Mouse (Mus musculus) midbrain, embryonic 12.5 days (tissue): ENCODE measurements at regions not wholly inside any gene's neighbourhood (a gene's known extent, or its start where the extent isn't known, plus 50 kb on each side); places are given as distances from the start of the nearest gene placed in this dataset.

ENCODE experiments used
- ATAC-seq: fragments of 200-750 bp; cut with Nextera tagmentation; 2 replicates; pipeline ENCODE4 v1.8.0; 2017; ENCODE audit warnings: low read depth, moderate TSS enrichment, moderate library complexity; ENCODE audit not compliant: low FRiP score
- H3K27ac ChIP-seq: fragments of 300-500 bp; sonication (generic); replicated peaks from 2 replicates; pipeline ENCODE4 v1.5.1; 2016; ENCODE audit warnings: mild to moderate bottlenecking
- H3K27me3 ChIP-seq: fragments of 300-500 bp; sonication (generic); 2 replicates; pipeline ENCODE4 v1.6.1; 2016; ENCODE audit warnings: mild to moderate bottlenecking
- H3K36me3 ChIP-seq: fragments of 300-500 bp; sonication (generic); 2 replicates; pipeline ENCODE4 v1.6.1; 2016
- H3K4me1 ChIP-seq: fragments of 300-500 bp; sonication (generic); 2 replicates; pipeline ENCODE4 v1.6.1; 2016
- H3K4me2 ChIP-seq: fragments of 300-500 bp; sonication (generic); replicated peaks from 2 replicates; pipeline ENCODE4 v1.6.1; 2016; ENCODE audit warnings: mild to moderate bottlenecking, moderate library complexity
- H3K4me3 ChIP-seq: fragments of 300-500 bp; sonication (generic); 2 replicates; pipeline ENCODE4 v1.5.1; 2016; ENCODE audit warnings: mild to moderate bottlenecking
- H3K9ac ChIP-seq: fragments of 300-500 bp; sonication (generic); replicated peaks from 2 replicates; pipeline ENCODE4 v1.6.1; 2016; ENCODE audit warnings: mild to moderate bottlenecking, moderate library complexity
- H3K9me3 ChIP-seq: fragments of 300-500 bp; sonication (generic); 2 replicates; pipeline ENCODE4 v1.6.1; 2016; ENCODE audit warnings: mild to moderate bottlenecking
- WGBS: fragments of 180-500 bp; shearing (Covaris S2); methylation state at CpG from one replicate; pipeline ENCODE4 v1.1.7; 2016; 5-methylcytosine and 5-hydroxymethylcytosine counted together

- no peak overlapping the region for H3K4me3 ChIP-seq
- H3K27me3 ChIP-seq: no peaks in the 10 kb centered on the region
- 84% methylated on average over 1 of the region's 1 CpGs for WGBS
- H3K4me2 ChIP-seq: no peak overlapping the region
- H3K36me3 ChIP-seq: no peaks in the 10 kb centered on the region
- H3K9me3 ChIP-seq: no peaks in the 10 kb centered on the region
- H3K9ac ChIP-seq: no peak overlapping the region
- H3K27ac ChIP-seq: no peak overlapping the region
- ATAC-seq: no peak
- no peaks in the 10 kb centered on the region for H3K4me1 ChIP-seq
Observed at GRCm38 (mm10) chr12:32666040-32666439, 153.3 kb upstream of the Nampt start.

GRCm38 (mm10) chr12:32677908-32678307 is 141.4 kb upstream of the Nampt start:
- ATAC-seq: no peak
- no peaks in the 10 kb centered on the region for H3K27me3 ChIP-seq
- H3K9ac ChIP-seq: no peak overlapping the region
- WGBS: 61% methylated on average over 1 of the region's 1 CpGs
- H3K9me3 ChIP-seq: no peaks in the 10 kb centered on the region
- H3K27ac ChIP-seq: no peak overlapping the region
- H3K4me1 ChIP-seq: no peaks in the 10 kb centered on the region
- H3K4me2 ChIP-seq: no peak overlapping the region
- H3K4me3 ChIP-seq: no peak overlapping the region
- no peaks in the 10 kb centered on the region for H3K36me3 ChIP-seq

- ATAC-seq: no peak
- H3K27ac ChIP-seq: no peak overlapping the region
- no peaks in the 10 kb centered on the region for H3K36me3 ChIP-seq
- 74% methylated on average over 1 of the region's 1 CpGs for WGBS
- H3K9ac ChIP-seq: no peak overlapping the region
- H3K4me1 ChIP-seq: no peaks in the 10 kb centered on the region
- no peaks in the 10 kb centered on the region for H3K9me3 ChIP-seq
- no peaks in the 10 kb centered on the region for H3K27me3 ChIP-seq
- H3K4me2 ChIP-seq: no peak overlapping the region
- no peak overlapping the region for H3K4me3 ChIP-seq
Observed at GRCm38 (mm10) chr12:32678756-32679155, 140.6 kb upstream of the Nampt start.

DNA sequence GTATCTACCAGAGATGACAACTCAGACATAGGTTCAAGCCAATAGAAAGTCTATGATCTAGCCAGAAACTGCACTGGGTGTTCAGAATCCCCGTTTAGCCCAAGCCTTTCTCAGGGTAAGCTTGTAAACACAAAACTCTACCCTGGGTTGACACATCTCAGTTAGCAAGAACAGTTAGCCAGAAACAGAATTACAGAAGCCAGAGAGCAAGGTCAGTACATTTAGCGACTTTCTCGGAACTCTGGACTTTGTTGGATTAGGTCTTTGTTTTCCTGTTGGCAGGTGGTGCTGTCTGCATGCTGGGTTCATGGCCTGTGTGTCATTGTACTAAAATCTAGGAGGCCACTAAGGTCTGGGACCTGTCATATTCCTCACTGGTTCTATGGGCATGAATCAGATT is 137.4 kb upstream of the Nampt start:
- no peak overlapping the region for H3K27ac ChIP-seq
- no peak for ATAC-seq
- no peaks in the 10 kb centered on the region for H3K36me3 ChIP-seq
- H3K4me1 ChIP-seq: no peaks in the 10 kb centered on the region
- H3K9ac ChIP-seq: no peak overlapping the region
- no peak overlapping the region for H3K4me2 ChIP-seq
- no peaks in the 10 kb centered on the region for H3K27me3 ChIP-seq
- H3K4me3 ChIP-seq: no peak overlapping the region
- WGBS: 85% methylated on average over 3 of the region's 3 CpGs
- no peaks in the 10 kb centered on the region for H3K9me3 ChIP-seq

DNA sequence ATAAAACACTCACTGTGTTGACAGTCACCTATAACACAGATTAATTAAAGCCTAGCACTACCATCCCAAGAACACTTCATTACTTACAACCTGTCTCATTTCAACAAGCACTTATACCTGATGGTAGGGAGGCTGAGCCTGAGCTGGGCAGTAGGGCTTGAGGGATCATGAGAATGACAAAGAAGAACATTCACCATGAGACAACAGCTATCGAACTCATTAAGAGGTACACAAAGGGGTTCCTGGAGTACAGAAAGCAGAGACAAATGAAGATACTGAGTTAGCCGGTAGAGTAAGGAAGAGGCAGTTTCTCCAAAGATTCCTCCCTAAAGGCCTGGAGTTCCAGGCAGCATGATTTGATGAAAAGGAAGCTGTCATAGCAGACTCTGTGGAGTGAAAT is 136.0 kb upstream of the Nampt start:
- no peak overlapping the region for H3K27ac ChIP-seq

DNA sequence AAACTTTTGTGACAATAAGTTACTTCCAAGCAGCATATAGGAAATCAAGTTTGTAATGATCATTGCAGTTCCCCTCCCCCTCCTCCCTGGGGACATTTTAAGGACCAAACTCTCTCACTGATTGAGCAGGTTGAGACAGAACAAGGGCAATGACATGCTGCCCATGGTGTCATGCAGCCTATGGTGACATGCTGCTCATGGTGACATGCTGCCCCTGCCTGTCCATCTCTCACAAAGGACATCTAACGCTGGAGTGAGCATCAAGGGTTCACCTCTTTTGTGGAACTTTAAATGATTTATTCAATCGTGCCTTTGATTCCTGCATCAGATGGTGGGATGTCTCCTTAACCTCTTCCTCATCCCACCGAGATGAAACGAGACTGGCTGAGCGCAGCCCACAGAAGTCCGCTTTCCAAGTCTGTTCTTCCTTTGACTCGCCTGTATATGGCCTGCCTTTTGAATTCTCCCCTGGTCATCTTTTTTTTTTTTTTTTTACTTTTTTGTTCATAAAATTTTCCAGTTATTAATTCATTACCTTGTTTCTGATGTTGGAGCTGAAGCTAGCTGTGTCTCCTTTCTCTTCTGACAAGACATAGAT is 133.5 kb upstream of the Nampt start:
- 84% methylated on average over 7 of the region's 7 CpGs for WGBS
- no peak overlapping the region for H3K27ac ChIP-seq
- no peak overlapping the region for H3K9ac ChIP-seq
- no peaks in the 10 kb centered on the region for H3K27me3 ChIP-seq
- H3K9me3 ChIP-seq: no peaks in the 10 kb centered on the region
- no peak overlapping the region for H3K4me2 ChIP-seq
- H3K4me1 ChIP-seq: no peaks in the 10 kb centered on the region
- no peak for ATAC-seq
- no peak overlapping the region for H3K4me3 ChIP-seq
- H3K36me3 ChIP-seq: no peaks in the 10 kb centered on the region

More for the DNA sequence above, 136.0 kb upstream of the Nampt start:
- Histone ChIP-seq H3K9me3 (no peaks in the 10 kb centered on the region), H3K36me3 (no peaks in the 10 kb centered on the region), H3K4me1 (no peaks in the 10 kb centered on the region), H3K9ac (no peak overlapping the region), H3K4me3 (no peak overlapping the region), H3K27me3 (no peaks in the 10 kb centered on the region), H3K4me2 (no peak overlapping the region)
- no peak for ATAC-seq
- 84% methylated on average over 2 of the region's 2 CpGs for WGBS

DNA sequence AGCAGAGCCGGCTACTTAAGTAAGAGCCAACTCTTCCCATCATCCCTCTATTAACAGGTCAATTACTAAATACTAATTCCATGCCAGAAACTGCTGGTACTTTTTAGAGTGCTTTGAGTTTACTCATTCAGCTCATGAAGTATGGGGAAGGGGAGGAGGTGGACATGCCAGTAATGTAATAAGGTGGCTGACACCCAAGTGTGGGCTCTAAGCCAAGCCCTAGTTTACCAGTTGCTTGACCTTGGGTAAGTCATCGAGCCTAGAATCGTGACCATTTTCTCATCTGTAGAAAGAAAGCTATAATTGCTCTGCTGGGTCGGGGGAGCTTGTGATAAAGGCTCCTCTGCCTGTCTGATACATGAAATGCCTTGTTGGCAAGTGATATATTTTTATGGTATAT is 130.0 kb upstream of the Nampt start:
- H3K4me3 ChIP-seq: no peak overlapping the region
- no peaks in the 10 kb centered on the region for H3K4me1 ChIP-seq
- H3K36me3 ChIP-seq: no peaks in the 10 kb centered on the region
- no peak overlapping the region for H3K27ac ChIP-seq
- WGBS: 91% methylated on average over 4 of the region's 4 CpGs
- H3K9ac ChIP-seq: no peak overlapping the region
- no peak for ATAC-seq
- H3K4me2 ChIP-seq: no peak overlapping the region
- no peaks in the 10 kb centered on the region for H3K27me3 ChIP-seq
- no peaks in the 10 kb centered on the region for H3K9me3 ChIP-seq

- Histone ChIP-seq H3K9ac (no peak overlapping the region), H3K4me2 (no peak overlapping the region), H3K4me3 (no peak overlapping the region), H3K4me1 (no peaks in the 10 kb centered on the region), H3K27me3 (no peaks in the 10 kb centered on the region), H3K9me3 (no peaks in the 10 kb centered on the region), H3K27ac (no peak overlapping the region), H3K36me3 (no peaks in the 10 kb centered on the region)
- no peak for ATAC-seq
- WGBS: 90% methylated on average over 2 of the region's 2 CpGs
Observed at GRCm38 (mm10) chr12:32690096-32690495, 129.2 kb upstream of the Nampt start.

- no peak for ATAC-seq
- 57% methylated on average over 8 of the region's 8 CpGs for WGBS
- no peaks in the 10 kb centered on the region for H3K36me3 ChIP-seq
- H3K27ac ChIP-seq: no peak overlapping the region
- H3K4me2 ChIP-seq: no peak overlapping the region
- H3K4me1 ChIP-seq: no peaks in the 10 kb centered on the region
- H3K9ac ChIP-seq: no peak overlapping the region
- no peaks in the 10 kb centered on the region for H3K9me3 ChIP-seq
- no peak overlapping the region for H3K4me3 ChIP-seq
- H3K27me3 ChIP-seq: no peaks in the 10 kb centered on the region
Observed at GRCm38 (mm10) chr12:32692081-32692819, 127.1 kb upstream of the Nampt start.

GRCm38 (mm10) chr12:32692962-32693361 is 126.4 kb upstream of the Nampt start:
- no peak for ATAC-seq
- H3K27ac ChIP-seq: no peak overlapping the region
- H3K36me3 ChIP-seq: no peaks in the 10 kb centered on the region
- no peak overlapping the region for H3K4me2 ChIP-seq
- H3K4me1 ChIP-seq: no peaks in the 10 kb centered on the region
- H3K27me3 ChIP-seq: no peaks in the 10 kb centered on the region
- H3K9me3 ChIP-seq: no peaks in the 10 kb centered on the region
- H3K4me3 ChIP-seq: no peak overlapping the region
- no peak overlapping the region for H3K9ac ChIP-seq
- 89% methylated on average over 7 of the region's 7 CpGs for WGBS

- no peaks in the 10 kb centered on the region for H3K9me3 ChIP-seq
- H3K9ac ChIP-seq: no peak overlapping the region
- no peaks in the 10 kb centered on the region for H3K27me3 ChIP-seq
- 82% methylated on average over 1 of the region's 1 CpGs for WGBS
- no peak overlapping the region for H3K4me2 ChIP-seq
- no peaks in the 10 kb centered on the region for H3K4me1 ChIP-seq
- ATAC-seq: no peak
- no peak overlapping the region for H3K4me3 ChIP-seq
- H3K27ac ChIP-seq: no peak overlapping the region
- H3K36me3 ChIP-seq: no peaks in the 10 kb centered on the region
Observed at GRCm38 (mm10) chr12:32693678-32694077, 125.7 kb upstream of the Nampt start.

GRCm38 (mm10) chr12:32696832-32697231 is 122.5 kb upstream of the Nampt start:
- no peaks in the 10 kb centered on the region for H3K36me3 ChIP-seq
- H3K4me3 ChIP-seq: no peak overlapping the region
- H3K9me3 ChIP-seq: no peaks in the 10 kb centered on the region
- no peaks in the 10 kb centered on the region for H3K27me3 ChIP-seq
- H3K9ac ChIP-seq: no peak overlapping the region
- no peaks in the 10 kb centered on the region for H3K4me1 ChIP-seq
- no peak overlapping the region for H3K27ac ChIP-seq
- no peak overlapping the region for H3K4me2 ChIP-seq
- 92% methylated on average over 2 of the region's 2 CpGs for WGBS
- ATAC-seq: no peak

- 93% methylated on average over 10 of the region's 10 CpGs for WGBS
- no peak for ATAC-seq
- Histone ChIP-seq H3K27me3 (no peaks in the 10 kb centered on the region), H3K9ac (no peak overlapping the region), H3K4me2 (no peak overlapping the region), H3K9me3 (no peaks in the 10 kb centered on the region), H3K27ac (no peak overlapping the region), H3K4me1 (no peaks in the 10 kb centered on the region), H3K4me3 (no peak overlapping the region), H3K36me3 (no peaks in the 10 kb centered on the region)
Observed at GRCm38 (mm10) chr12:32709188-32709587, 110.2 kb upstream of the Nampt start.
